Mouse (Mus musculus): Measurements from ENCODE around the gene Rbm17. TPM values are rescaled to one million over a fixed set of nuclear protein-coding genes. Genes with fewer than 3 reads are reported as not detected.
"Not testable (repeated sequence)": the region's sequence is repeated elsewhere in the genome, so short reads cannot be mapped to it uniquely, and the experiment has no call there.

Rbm17 gene
- total and polyA plus RNA-seq, 3 experiments: 223 to 318 TPM; not detected in 1

GRCm38 (mm10) chr2:11612939-11613338 is 9.0 kb upstream of the Rbm17 start:
- H3K4me3 ChIP-seq (ENCODE audit: control insufficient read depth in 1 of 2, insufficient read depth in 1 of 2, low read depth in 2 of 2, low read length in 2 of 2); DNase-seq (ENCODE audit: low read depth, low spot score); H3K79me2 ChIP-seq (ENCODE audit: control insufficient read depth, insufficient read depth, low read length, poor library complexity); H3K27ac ChIP-seq (ENCODE audit: control insufficient read depth, low read depth, low read length); H3K9ac ChIP-seq (ENCODE audit: control insufficient read depth, low read depth, low read length, poor library complexity, severe bottlenecking); H3K36me3 ChIP-seq (ENCODE audit: control insufficient read depth in 1 of 2, insufficient read depth in 2 of 2, low read length in 2 of 2); H3K9me3 ChIP-seq (replicated peaks; ENCODE audit: insufficient read depth, low read length); H3K4me1 ChIP-seq (ENCODE audit: control insufficient read depth in 1 of 2, insufficient read depth in 2 of 2, low read length in 2 of 2); H3K27me3 ChIP-seq (ENCODE audit: control insufficient read depth in 1 of 2, insufficient read depth in 2 of 2, low read length in 2 of 2): not testable (repeated sequence)
- 0 out of 2 replicates have a peak, but pooled peaks have one; percentile 25 for TF ChIP-seq MAFK (IDR thresholded peaks at IDR 0.05; ENCODE audit: borderline replicate concordance, low read depth, low read length)

DNA sequence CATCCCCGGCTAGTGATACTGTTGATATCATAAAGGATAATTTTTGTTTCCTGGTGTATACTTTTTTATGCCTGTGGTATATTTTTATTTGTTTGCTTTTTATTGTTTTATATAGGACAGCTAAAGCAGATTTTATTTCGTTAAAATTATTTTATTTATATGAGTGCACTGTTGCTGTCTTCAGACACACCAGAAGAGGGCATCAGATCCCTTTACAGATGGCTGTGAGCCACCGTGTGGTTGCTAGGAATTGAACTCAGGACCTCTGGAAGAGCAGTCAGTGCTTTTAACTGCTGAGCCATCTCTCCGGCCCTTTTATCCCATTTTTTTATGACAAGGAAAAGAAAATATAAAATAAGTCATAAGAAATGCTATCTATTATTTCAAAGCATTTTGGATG is 2.8 kb upstream of the Rbm17 start:
- Histone ChIP-seq H3K27me3 (ENCODE audit: control insufficient read depth in 1 of 2, insufficient read depth in 2 of 2, low read length in 2 of 2) (peaks cover 14 to 20% of the 10 kb centered on the region in 2 experiments), H3K79me2 (ENCODE audit: control insufficient read depth, insufficient read depth, low read length, poor library complexity) (peaks cover 13% of the 10 kb centered on the region)
- not testable (repeated sequence) for H3K9me3 ChIP-seq (replicated peaks; ENCODE audit: insufficient read depth, low read length); H3K36me3 ChIP-seq (ENCODE audit: control insufficient read depth in 1 of 2, insufficient read depth in 2 of 2, low read length in 2 of 2); H3K4me1 ChIP-seq (ENCODE audit: control insufficient read depth in 1 of 2, insufficient read depth in 2 of 2, low read length in 2 of 2); H3K4me3 ChIP-seq (ENCODE audit: control insufficient read depth in 1 of 2, insufficient read depth in 1 of 2, low read depth in 2 of 2, low read length in 2 of 2); H3K27ac ChIP-seq (ENCODE audit: control insufficient read depth, low read depth, low read length); H3K9ac ChIP-seq (ENCODE audit: control insufficient read depth, low read depth, low read length, poor library complexity, severe bottlenecking); DNase-seq (ENCODE audit: low read depth, low spot score)
- peak in 1 of 3 experiments; percentile 9; a peak in 1 of 6 replicates for TF ChIP-seq CTCF (IDR thresholded peaks at IDR 0.05 in 2 of 3, conservative IDR thresholded peaks at IDR 0.05 in 1 of 3; ENCODE audit: control insufficient read depth in 1 of 3, insufficient read depth in 1 of 3, low read depth in 2 of 3, low read length in 3 of 3, poor library complexity in 1 of 3, severe bottlenecking in 1 of 3)

- H3K36me3 ChIP-seq (ENCODE audit: control insufficient read depth in 1 of 2, insufficient read depth in 2 of 2, low read length in 2 of 2): peaks cover 1 to 15% of the 10 kb centered on the region in 2 experiments
- no peak overlapping the region for H3K27ac ChIP-seq (ENCODE audit: control insufficient read depth, low read depth, low read length)
- H3K79me2 ChIP-seq (ENCODE audit: control insufficient read depth, insufficient read depth, low read length, poor library complexity): peaks cover 26% of the 10 kb centered on the region
- H3K27me3 ChIP-seq (ENCODE audit: control insufficient read depth in 1 of 2, insufficient read depth in 2 of 2, low read length in 2 of 2): peaks cover 12 to 19% of the 10 kb centered on the region in 2 experiments
- no peaks in the 10 kb centered on the region for H3K9me3 ChIP-seq (replicated peaks; ENCODE audit: insufficient read depth, low read length)
- H3K4me1 ChIP-seq (ENCODE audit: control insufficient read depth in 1 of 2, insufficient read depth in 2 of 2, low read length in 2 of 2): peaks cover 0 to 5% of the 10 kb centered on the region in 2 experiments; a peak in 1 of 4 replicates
- H3K9ac ChIP-seq (ENCODE audit: control insufficient read depth, low read depth, low read length, poor library complexity, severe bottlenecking): no peak overlapping the region
- H3K4me3 ChIP-seq (ENCODE audit: control insufficient read depth in 1 of 2, insufficient read depth in 1 of 2, low read depth in 2 of 2, low read length in 2 of 2): no peak overlapping the region
- no peak for TF ChIP-seq POLR2AphosphoS2 (IDR thresholded peaks at IDR 0.05; ENCODE audit: low read length)
- TF ChIP-seq MAX (IDR thresholded peaks at IDR 0.05; ENCODE audit: low read length): no peak
- no peak for TF ChIP-seq BHLHE40 (IDR thresholded peaks at IDR 0.05; ENCODE audit: borderline replicate concordance, low read depth, low read length)
- TF ChIP-seq USF2 (IDR thresholded peaks at IDR 0.05; ENCODE audit: borderline replicate concordance in 1 of 2, insufficient read depth in 1 of 2, low read depth in 1 of 2, low read length in 2 of 2): no peak
- no peak for TF ChIP-seq HCFC1 (IDR thresholded peaks at IDR 0.05; ENCODE audit: low read depth, low read length)
- no peak for TF ChIP-seq TCF12 (IDR thresholded peaks at IDR 0.05; ENCODE audit: low read depth, low read length)
- TF ChIP-seq ELF1 (IDR thresholded peaks at IDR 0.05; ENCODE audit: low read depth, low read length): no peak
- no peak for TF ChIP-seq CTCF (IDR thresholded peaks at IDR 0.05 in 2 of 3, conservative IDR thresholded peaks at IDR 0.05 in 1 of 3; ENCODE audit: control insufficient read depth in 1 of 3, insufficient read depth in 1 of 3, low read depth in 2 of 3, low read length in 3 of 3, poor library complexity in 1 of 3, severe bottlenecking in 1 of 3)
- TF ChIP-seq TBP (IDR thresholded peaks at IDR 0.05; ENCODE audit: low read depth, low read length): no peak
- no peak for TF ChIP-seq EP300 (IDR thresholded peaks at IDR 0.05; ENCODE audit: low read depth in 1 of 2, low read length in 2 of 2)
- no peak for TF ChIP-seq KAT2A (conservative IDR thresholded peaks at IDR 0.05; ENCODE audit: low read depth, low read length)
- no peak for TF ChIP-seq TAL1 (IDR thresholded peaks at IDR 0.05; ENCODE audit: low read length)
- no peak for TF ChIP-seq GABPA (IDR thresholded peaks at IDR 0.05; ENCODE audit: low read depth, low read length)
- TF ChIP-seq E2F4 (IDR thresholded peaks at IDR 0.05; ENCODE audit: borderline replicate concordance, low read depth, low read length): no peak
- TF ChIP-seq MAZ (IDR thresholded peaks at IDR 0.05; ENCODE audit: low read depth, low read length): no peak
- no peak for DNase-seq (ENCODE audit: low read depth, low spot score)
These were observed 958 bp upstream of the Rbm17 start for GRCm38 (mm10) chr2:11604911-11605310.

Data from MEL (cell line).